Mouse (Mus musculus): Measurements from ENCODE around the gene Smc3. TPM values are rescaled to one million over a fixed set of nuclear protein-coding genes. Genes with fewer than 3 reads are reported as not detected.

Smc3 gene
- total RNA-seq, 2 experiments from 2014 or later: 37.2 to 38.2 TPM

- no peak for DNase-seq (ENCODE audit: low spot score in 2 of 2)
Measured at GRCm38 (mm10) chr19:53690816-53691215, 90.6 kb downstream of the Smc3 start.

GRCm38 (mm10) chr19:53694020-53694419 is 93.8 kb downstream of the Smc3 start:
- DNase-seq (ENCODE audit: low spot score in 2 of 2): no peak

Other genes with a start within 250 kb of the Smc3 start
- not detected for gene Gm10197, start 228.6 kb upstream of the Smc3 start, total RNA-seq (2021)
- gene Smndc1, start 209.8 kb upstream of the Smc3 start, total RNA-seq (2021): 10 to 100 TPM; 36.8 to 39.2 TPM
- 10 to 100 TPM; 20.1 to 22.5 TPM for gene Dusp5, start 71.3 kb upstream of the Smc3 start, total RNA-seq (2021)
- gene Nutf2-ps1, start 11.3 kb upstream of the Smc3 start, total RNA-seq (2021): 10 to 100 TPM; 49.4 to 52.2 TPM
- 1 to 10 TPM; 5.2 to 6.3 TPM for gene Rbm20, start 76.9 kb downstream of the Smc3 start, total RNA-seq (2021)